Mouse (Mus musculus) kidney, adult 2 months (tissue): ENCODE results near the gene Abcc4.
A peak's percentile ranks its signal among the peaks of the same experiment; 100 is the strongest.

Experiments
- CTCF ChIP-seq: fragments of 200-500 bp; conservative IDR thresholded peaks from 2 replicates; pipeline ENCODE4 v1.5.1; 2011; ENCODE audit warnings: low read depth, mild to moderate bottlenecking, control low read depth, low read length, moderate library complexity, mixed read lengths; ENCODE audit not compliant: insufficient read depth, insufficient read length
- POLR2A ChIP-seq: fragments of 200-500 bp; IDR thresholded peaks from one replicate; pipeline ENCODE4 v1.6.1; 2011; ENCODE audit warnings: low read depth, low read length, control low read depth

DNA sequence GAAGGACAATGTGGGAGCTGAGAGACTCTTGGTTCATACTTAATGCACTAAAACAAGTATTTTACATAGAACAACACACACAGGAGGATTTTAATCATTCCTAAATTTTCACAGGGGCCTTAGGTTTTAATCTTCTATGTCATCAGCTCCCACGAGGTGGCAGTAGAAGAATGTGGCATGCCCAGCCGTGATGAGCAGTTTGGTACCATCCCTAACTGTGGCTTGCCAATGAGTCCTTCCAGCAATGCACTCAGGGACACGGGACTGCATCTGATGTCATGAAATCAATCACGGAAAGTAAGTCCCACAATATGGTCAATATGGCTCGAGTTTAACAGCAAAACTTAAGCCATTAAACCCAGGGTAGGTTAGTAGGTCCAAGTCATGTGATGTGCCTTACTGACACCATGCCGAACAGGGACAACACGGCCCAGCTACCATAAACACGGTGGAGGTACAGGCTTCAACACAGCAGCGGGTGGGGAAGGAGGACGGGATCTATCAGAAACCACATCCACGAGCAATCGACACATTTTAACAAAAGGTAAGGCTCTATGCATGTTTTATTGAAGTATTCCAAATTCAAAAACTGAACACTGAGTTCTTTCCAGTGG, 89.2 kb downstream of the Abcc4 start:
- TF ChIP-seq CTCF (peak; percentile 88), POLR2A (no peak)
